Mouse (Mus musculus) embryonic fibroblast, embryonic 13.5 days (primary cell): ENCODE results near the gene Pcolce2. TPM values are rescaled to one million over a fixed set of nuclear protein-coding genes. Genes with fewer than 3 reads are reported as not detected.
A peak's percentile ranks its signal among the peaks of the same experiment; 100 is the strongest.

Experiments used
- H3K27ac ChIP-seq: 2 replicates; pipeline ENCODE4 v1.5.1; 2012; ENCODE audit warnings: low read length, control low read depth, inconsistent platforms; ENCODE audit not compliant: insufficient read depth
- H3K4me1 ChIP-seq: 2 replicates; pipeline ENCODE4 v1.6.1; 2011; ENCODE audit warnings: low read length; ENCODE audit not compliant: control insufficient read depth, insufficient read depth
- H3K4me3 ChIP-seq: 2 replicates; pipeline ENCODE4 v1.5.1; 2011; ENCODE audit warnings: mild to moderate bottlenecking, control low read depth, low read length; ENCODE audit not compliant: insufficient read depth
- CTCF ChIP-seq: IDR thresholded peaks from 2 replicates; pipeline ENCODE4 v1.5.1; 2011; ENCODE audit warnings: mild to moderate bottlenecking, control low read depth, low read length, moderate library complexity, borderline replicate concordance; ENCODE audit not compliant: insufficient read depth
- POLR2A ChIP-seq: IDR thresholded peaks from 2 replicates; pipeline ENCODE4 v1.6.1; 2011; ENCODE audit warnings: low read depth, mild to moderate bottlenecking, control low read depth, low read length, moderate library complexity
- polyA plus RNA-seq: library from polyadenylated mRNA; stranded (reverse); fragments of >200 nt; gene quantifications from 2 replicates; pipeline ENCODE4 v1.2.4, GENCODE M21; 2011; ENCODE audit warnings: low read depth; ENCODE audit not compliant: missing spikeins, insufficient read length

Gene Pcolce2
- polyA plus RNA-seq, 1 experiment: 6.7 TPM

- H3K4me3 ChIP-seq: no peak overlapping the region
- H3K27ac ChIP-seq: no peak overlapping the region
- peaks cover 8% of the 10 kb centered on the region; the same call in 1 of the 2 replicates for H3K4me1 ChIP-seq
- TF ChIP-seq CTCF: no peak
- no peak for TF ChIP-seq POLR2A
These were observed 38.6 kb downstream of the Pcolce2 start for GRCm38 (mm10) chr9:95676021-95676420.

- no peak for TF ChIP-seq POLR2A
- TF ChIP-seq CTCF: no peak
- no peak overlapping the region for H3K4me3 ChIP-seq
- no peak overlapping the region for H3K27ac ChIP-seq
- 0 out of 2 replicates have a peak, but pooled peaks cover under 1% of the 10 kb centered on the region for H3K4me1 ChIP-seq
These were observed 42.6 kb downstream of the Pcolce2 start for GRCm38 (mm10) chr9:95679966-95680365.

- Histone ChIP-seq H3K4me1 (no peaks in the 10 kb centered on the region), H3K4me3 (no peak overlapping the region), H3K27ac (no peak overlapping the region)
- TF ChIP-seq POLR2A (no peak), CTCF (no peak)
These were observed 43.3 kb downstream of the Pcolce2 start for GRCm38 (mm10) chr9:95680691-95681090.

- TF ChIP-seq POLR2A: no peak
- TF ChIP-seq CTCF: no peak
- H3K27ac ChIP-seq: no peak overlapping the region
- H3K4me3 ChIP-seq: no peak overlapping the region
- H3K4me1 ChIP-seq: no peaks in the 10 kb centered on the region
These were observed 48.4 kb downstream of the Pcolce2 start for GRCm38 (mm10) chr9:95685660-95686440.

GRCm38 (mm10) chr9:95688064-95688463 is 50.7 kb downstream of the Pcolce2 start:
- Histone ChIP-seq H3K4me3 (no peak overlapping the region), H3K27ac (no peak overlapping the region), H3K4me1 (no peaks in the 10 kb centered on the region)
- TF ChIP-seq POLR2A (no peak), CTCF (peak; percentile 60; the same call in 1 of the 2 replicates)

- H3K4me3 ChIP-seq: no peak overlapping the region
- TF ChIP-seq CTCF (no peak), POLR2A (no peak)
These were observed 55.4 kb downstream of the Pcolce2 start for GRCm38 (mm10) chr9:95692823-95693222.

GRCm38 (mm10) chr9:95693528-95694100 is 56.2 kb downstream of the Pcolce2 start:
- Histone ChIP-seq H3K27ac (no peak overlapping the region), H3K4me1 (no peaks in the 10 kb centered on the region), H3K4me3 (no peak overlapping the region)
- TF ChIP-seq POLR2A (no peak), CTCF (no peak)

More at GRCm38 (mm10) chr9:95692823-95693222, 55.4 kb downstream of the Pcolce2 start:
- Histone ChIP-seq H3K4me1 (no peaks in the 10 kb centered on the region), H3K27ac (no peak overlapping the region)

- TF ChIP-seq POLR2A (no peak), CTCF (no peak)
- no peaks in the 10 kb centered on the region for H3K4me1 ChIP-seq
- no peak overlapping the region for H3K27ac ChIP-seq
- no peak overlapping the region for H3K4me3 ChIP-seq
These were observed 57.1 kb downstream of the Pcolce2 start for GRCm38 (mm10) chr9:95694526-95694925.

- Histone ChIP-seq H3K4me1 (no peaks in the 10 kb centered on the region), H3K27ac (no peak overlapping the region), H3K4me3 (no peak overlapping the region)
- no peak for TF ChIP-seq POLR2A
- TF ChIP-seq CTCF: no peak
These were observed 57.6 kb downstream of the Pcolce2 start for GRCm38 (mm10) chr9:95695023-95695422.

- Histone ChIP-seq H3K4me3 (no peak overlapping the region), H3K27ac (no peak overlapping the region), H3K4me1 (no peaks in the 10 kb centered on the region)
- TF ChIP-seq CTCF (no peak), POLR2A (no peak)
These were observed 59.2 kb downstream of the Pcolce2 start for GRCm38 (mm10) chr9:95696581-95696980.
